Mouse (Mus musculus): ENCODE measurements at regions not wholly inside any gene's neighbourhood (a gene's known extent, or its start where the extent isn't known, plus 50 kb on each side); places are given as distances from the start of the nearest gene placed in this dataset.

DNA sequence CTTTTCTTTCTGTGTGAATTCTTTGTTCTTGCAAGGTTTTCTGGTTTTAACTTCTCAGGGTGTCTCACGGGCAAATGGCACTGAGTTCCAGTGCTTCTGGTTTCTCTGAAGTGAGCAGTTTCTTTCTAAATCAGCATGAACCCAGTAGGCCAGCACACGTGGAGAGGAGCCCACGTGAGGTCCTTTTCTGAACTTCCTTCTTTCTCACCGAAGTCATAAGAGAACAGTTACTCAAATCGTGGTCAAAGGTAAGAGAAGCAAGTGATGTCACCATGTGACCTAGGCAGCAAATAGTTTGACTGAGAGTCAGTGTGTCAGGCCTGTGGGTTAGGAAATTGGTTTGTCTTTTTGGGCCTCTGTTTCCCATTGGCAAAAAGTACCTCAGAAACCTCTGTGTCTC, 84.8 kb upstream of the Tsc22d1 start:
- no peak overlapping the region for H3K4me3 ChIP-seq (ENCODE audit: insufficient read depth, low read depth, low read length)
- peak; percentile 25 for DNase-seq (ENCODE audit: extremely low read depth, low read depth, low spot score)
- H3K79me2 ChIP-seq (ENCODE audit: control insufficient read depth, insufficient read depth, low read length), result no peaks in the 10 kb centered on the region
- no peaks in the 10 kb centered on the region for H3K36me3 ChIP-seq (ENCODE audit: control insufficient read depth, insufficient read depth, low read length)
- TF ChIP-seq CTCF (IDR thresholded peaks at IDR 0.05; ENCODE audit: low read depth, low read length) (no peak), POLR2A (IDR thresholded peaks at IDR 0.05; ENCODE audit: extremely low read depth, insufficient read depth, low read length) (no peak)
- no peak overlapping the region for H3K27ac ChIP-seq (replicated peaks; ENCODE audit: insufficient read depth, low read depth, low read length)
- WGBS, result 62% methylated on average over 5 of the region's 5 CpGs
- no peak overlapping the region for H3K9ac ChIP-seq (ENCODE audit: low read depth, low read length)
- no peaks in the 10 kb centered on the region for H3K4me1 ChIP-seq (ENCODE audit: control insufficient read depth, insufficient read depth, low read length)
- H3K27me3 ChIP-seq (ENCODE audit: control insufficient read depth, insufficient read depth, low read length), result no peaks in the 10 kb centered on the region; the same call in 1 of the 2 replicates

DNA sequence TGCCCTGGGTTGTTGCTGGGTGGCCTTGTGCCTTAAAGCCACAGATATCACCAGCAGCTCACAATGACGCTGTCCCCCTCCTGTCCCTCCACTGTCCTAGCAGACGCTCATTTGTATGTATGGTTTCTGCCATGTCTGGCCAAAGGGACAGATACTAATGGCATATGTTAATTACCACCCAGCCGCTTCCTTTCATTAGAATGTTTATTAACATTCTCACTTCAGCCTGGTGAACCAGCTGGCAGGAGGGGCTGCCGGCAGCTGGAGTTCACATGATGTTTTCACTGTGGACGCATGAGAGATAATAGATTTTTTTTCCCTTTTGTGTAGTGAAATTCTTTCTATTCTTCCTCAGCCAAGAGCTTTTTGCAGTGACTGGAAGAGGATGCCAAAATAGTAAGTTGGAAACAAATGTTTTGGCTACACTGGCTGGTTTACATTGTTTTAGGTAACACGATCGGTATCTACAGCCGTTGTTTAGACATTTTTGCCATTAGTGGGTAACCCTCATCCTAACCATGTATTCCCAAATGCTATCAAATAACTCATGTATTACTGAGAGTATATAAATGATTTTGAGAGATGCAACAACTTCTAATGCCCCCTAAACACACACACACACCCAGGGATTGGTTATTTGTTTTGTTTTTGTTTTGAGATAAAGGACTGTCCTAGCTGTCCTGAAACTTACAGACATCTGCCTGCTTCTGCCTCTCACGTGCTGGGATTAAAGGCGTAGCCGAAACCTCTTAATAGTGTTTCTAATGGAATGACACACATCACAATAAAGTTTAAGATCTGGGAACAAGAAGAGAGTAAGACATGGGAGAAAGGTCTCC, 83.0 kb upstream of the Tsc22d1 start:
- Histone ChIP-seq H3K27ac (replicated peaks; ENCODE audit: insufficient read depth, low read depth, low read length) (no peak overlapping the region), H3K4me3 (ENCODE audit: insufficient read depth, low read depth, low read length) (no peak overlapping the region), H3K79me2 (ENCODE audit: control insufficient read depth, insufficient read depth, low read length) (no peaks in the 10 kb centered on the region), H3K4me1 (ENCODE audit: control insufficient read depth, insufficient read depth, low read length) (no peaks in the 10 kb centered on the region), H3K27me3 (ENCODE audit: control insufficient read depth, insufficient read depth, low read length) (no peaks in the 10 kb centered on the region; the same call in 1 of the 2 replicates), H3K36me3 (ENCODE audit: control insufficient read depth, insufficient read depth, low read length) (no peaks in the 10 kb centered on the region), H3K9ac (ENCODE audit: low read depth, low read length) (no peak overlapping the region)
- no peak for TF ChIP-seq POLR2A (IDR thresholded peaks at IDR 0.05; ENCODE audit: extremely low read depth, insufficient read depth, low read length)
- TF ChIP-seq CTCF (IDR thresholded peaks at IDR 0.05; ENCODE audit: low read depth, low read length), result no peak
- 81% methylated on average over 11 of the region's 11 CpGs for WGBS
- no peak for DNase-seq (ENCODE audit: extremely low read depth, low read depth, low spot score)

- Histone ChIP-seq H3K9ac (ENCODE audit: low read depth, low read length) (no peak overlapping the region), H3K79me2 (ENCODE audit: control insufficient read depth, insufficient read depth, low read length) (no peaks in the 10 kb centered on the region), H3K4me3 (ENCODE audit: insufficient read depth, low read depth, low read length) (no peak overlapping the region), H3K4me1 (ENCODE audit: control insufficient read depth, insufficient read depth, low read length) (no peaks in the 10 kb centered on the region), H3K27me3 (ENCODE audit: control insufficient read depth, insufficient read depth, low read length) (no peaks in the 10 kb centered on the region; the same call in 1 of the 2 replicates), H3K36me3 (ENCODE audit: control insufficient read depth, insufficient read depth, low read length) (no peaks in the 10 kb centered on the region), H3K27ac (replicated peaks; ENCODE audit: insufficient read depth, low read depth, low read length) (no peak overlapping the region)
- no peak for DNase-seq (ENCODE audit: extremely low read depth, low read depth, low spot score)
- TF ChIP-seq CTCF (IDR thresholded peaks at IDR 0.05; ENCODE audit: low read depth, low read length) (no peak), POLR2A (IDR thresholded peaks at IDR 0.05; ENCODE audit: extremely low read depth, insufficient read depth, low read length) (no peak)
- WGBS, result 66% methylated on average over 10 of the region's 10 CpGs
Measured at GRCm38 (mm10) chr14:76332336-76332703, 82.4 kb upstream of the Tsc22d1 start.

DNA sequence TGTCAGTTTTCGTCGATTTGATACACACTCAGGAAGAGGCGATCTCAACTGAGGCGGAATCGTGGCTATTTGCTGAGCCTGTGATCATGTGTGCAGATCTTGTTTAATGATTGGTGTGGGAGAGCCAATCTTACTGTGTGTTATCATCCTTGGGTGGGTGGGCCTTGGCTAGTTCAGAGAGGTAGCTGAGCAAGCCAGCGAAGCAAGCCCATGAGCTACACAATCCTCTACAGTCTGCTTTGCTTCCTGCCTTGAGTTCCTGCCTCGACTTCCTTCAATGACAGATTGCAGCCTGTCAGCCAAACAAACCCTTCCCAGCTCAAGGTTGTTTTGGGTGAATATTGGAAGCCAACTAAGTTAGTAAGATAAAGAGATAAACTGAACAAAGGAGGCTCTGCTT, 74.0 kb upstream of the Tsc22d1 start:
- no peak for TF ChIP-seq POLR2A (IDR thresholded peaks at IDR 0.05; ENCODE audit: extremely low read depth, insufficient read depth, low read length)
- no peak for TF ChIP-seq CTCF (IDR thresholded peaks at IDR 0.05; ENCODE audit: low read depth, low read length)

DNA sequence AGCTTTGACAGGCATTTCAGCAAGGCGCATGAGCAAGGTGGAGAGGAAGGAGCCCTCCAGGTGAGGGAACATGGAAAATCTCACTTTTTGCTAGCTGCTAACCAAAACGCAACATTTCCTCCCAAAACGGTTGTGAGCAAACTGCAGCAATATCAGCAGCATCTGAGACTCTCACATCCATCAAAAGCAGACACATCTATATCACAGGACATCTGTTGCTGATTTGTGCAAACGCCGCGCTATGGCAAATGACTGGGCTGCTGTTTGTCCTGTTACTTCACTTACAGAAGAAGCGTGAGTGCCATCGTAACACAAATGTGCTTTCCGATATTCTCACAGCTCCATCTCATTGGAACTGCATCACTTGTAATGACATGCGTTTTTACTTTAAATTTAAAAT, 73.5 kb upstream of the Tsc22d1 start:
- 90% methylated on average over 10 of the region's 10 CpGs for WGBS
- no peaks in the 10 kb centered on the region for H3K27me3 ChIP-seq (ENCODE audit: control insufficient read depth, insufficient read depth, low read length)
- H3K4me1 ChIP-seq (ENCODE audit: control insufficient read depth, insufficient read depth, low read length), result no peaks in the 10 kb centered on the region
- no peak for DNase-seq (ENCODE audit: extremely low read depth, low read depth, low spot score)
- no peak overlapping the region for H3K4me3 ChIP-seq (ENCODE audit: insufficient read depth, low read depth, low read length)
- H3K9ac ChIP-seq (ENCODE audit: low read depth, low read length), result no peak overlapping the region
- H3K79me2 ChIP-seq (ENCODE audit: control insufficient read depth, insufficient read depth, low read length), result no peaks in the 10 kb centered on the region
- no peaks in the 10 kb centered on the region for H3K36me3 ChIP-seq (ENCODE audit: control insufficient read depth, insufficient read depth, low read length)
- H3K27ac ChIP-seq (replicated peaks; ENCODE audit: insufficient read depth, low read depth, low read length), result no peak overlapping the region
- TF ChIP-seq POLR2A (IDR thresholded peaks at IDR 0.05; ENCODE audit: extremely low read depth, insufficient read depth, low read length), result no peak
- no peak for TF ChIP-seq CTCF (IDR thresholded peaks at IDR 0.05; ENCODE audit: low read depth, low read length)

More for the DNA sequence above, 74.0 kb upstream of the Tsc22d1 start:
- H3K4me1 ChIP-seq (ENCODE audit: control insufficient read depth, insufficient read depth, low read length), result no peaks in the 10 kb centered on the region
- no peak for DNase-seq (ENCODE audit: extremely low read depth, low read depth, low spot score)
- H3K9ac ChIP-seq (ENCODE audit: low read depth, low read length), result no peak overlapping the region
- H3K27me3 ChIP-seq (ENCODE audit: control insufficient read depth, insufficient read depth, low read length), result no peaks in the 10 kb centered on the region
- 88% methylated on average over 7 of the region's 7 CpGs for WGBS
- no peaks in the 10 kb centered on the region for H3K36me3 ChIP-seq (ENCODE audit: control insufficient read depth, insufficient read depth, low read length)
- no peak overlapping the region for H3K27ac ChIP-seq (replicated peaks; ENCODE audit: insufficient read depth, low read depth, low read length)
- no peak overlapping the region for H3K4me3 ChIP-seq (ENCODE audit: insufficient read depth, low read depth, low read length)
- H3K79me2 ChIP-seq (ENCODE audit: control insufficient read depth, insufficient read depth, low read length), result no peaks in the 10 kb centered on the region

DNA sequence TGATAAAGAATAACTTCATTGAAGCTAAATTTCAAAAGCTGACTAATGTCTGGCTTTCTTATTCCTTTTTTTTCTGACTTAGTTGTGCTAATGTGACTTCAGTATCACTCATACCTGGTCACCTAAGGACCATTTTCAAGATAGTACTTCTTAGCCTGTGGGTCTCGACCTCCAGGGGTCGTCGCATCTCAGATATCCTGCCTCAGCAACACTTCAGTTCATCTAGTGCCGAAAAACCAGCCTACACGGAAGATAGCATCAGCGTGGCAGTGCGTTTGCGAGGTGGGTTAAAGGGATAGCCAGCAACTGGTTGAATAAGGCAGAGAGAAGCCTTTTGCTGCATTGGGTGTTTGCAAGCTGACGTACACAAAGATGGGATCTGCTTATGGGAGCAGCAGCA, 62.9 kb upstream of the Tsc22d1 start:
- no peaks in the 10 kb centered on the region for H3K36me3 ChIP-seq (ENCODE audit: control insufficient read depth, insufficient read depth, low read length)
- WGBS, result 65% methylated on average over 9 of the region's 9 CpGs
- H3K79me2 ChIP-seq (ENCODE audit: control insufficient read depth, insufficient read depth, low read length), result no peaks in the 10 kb centered on the region
- no peaks in the 10 kb centered on the region; the same call in 1 of the 2 replicates for H3K27me3 ChIP-seq (ENCODE audit: control insufficient read depth, insufficient read depth, low read length)
- no peak overlapping the region for H3K9ac ChIP-seq (ENCODE audit: low read depth, low read length)
- H3K4me1 ChIP-seq (ENCODE audit: control insufficient read depth, insufficient read depth, low read length), result no peaks in the 10 kb centered on the region
- H3K27ac ChIP-seq (replicated peaks; ENCODE audit: insufficient read depth, low read depth, low read length), result no peak overlapping the region
- TF ChIP-seq POLR2A (IDR thresholded peaks at IDR 0.05; ENCODE audit: extremely low read depth, insufficient read depth, low read length) (no peak), CTCF (IDR thresholded peaks at IDR 0.05; ENCODE audit: low read depth, low read length) (no peak)
- no peak overlapping the region for H3K4me3 ChIP-seq (ENCODE audit: insufficient read depth, low read depth, low read length)
- DNase-seq (ENCODE audit: extremely low read depth, low read depth, low spot score), result no peak

Measured in liver, adult 2 months (tissue).